Mouse (Mus musculus) adrenal gland, adult 18-20 months (tissue): ENCODE results near the gene Capn7. TPM values are rescaled to one million over a fixed set of nuclear protein-coding genes. Genes with fewer than 3 reads are reported as not detected.
A peak's percentile ranks its signal among the peaks of the same experiment; 100 is the strongest.

Source experiments
- DNase-seq, 2 experiments: peaks; one replicate each; pipeline ENCODE4 v3.0.0; 2021 to 2022; ENCODE audit warnings: low spot score in 2 of 2
- total RNA-seq, 2 experiments: library from RNA; stranded (reverse); gene quantifications; 1 replicate in 1 of 2; 2 replicates in 1 of 2; pipeline ENCODE4 v1.2.3; 2021

Gene Capn7
- total RNA-seq, 2 experiments from 2014 or later: 32.9 to 45.3 TPM

- DNase-seq: peak in 1 of 2 experiments; percentile 44
Measured at GRCm38 (mm10) chr14:31412651-31413056, 76.2 kb downstream of the Capn7 start.

GRCm38 (mm10) chr14:31413475-31414086, 77.1 kb downstream of the Capn7 start:
- no peak for DNase-seq

GRCm38 (mm10) chr14:31414235-31414966, 78.0 kb downstream of the Capn7 start:
- DNase-seq: no peak

GRCm38 (mm10) chr14:31414967-31415376, 78.5 kb downstream of the Capn7 start:
- no peak for DNase-seq

- no peak for DNase-seq
Measured at GRCm38 (mm10) chr14:31416411-31416810, 80.0 kb downstream of the Capn7 start.

- DNase-seq: no peak
Measured at GRCm38 (mm10) chr14:31416835-31417549, 80.6 kb downstream of the Capn7 start.

GRCm38 (mm10) chr14:31419279-31419678, 82.8 kb downstream of the Capn7 start:
- no peak for DNase-seq

- no peak for DNase-seq
Measured at GRCm38 (mm10) chr14:31420135-31420534, 83.7 kb downstream of the Capn7 start.

GRCm38 (mm10) chr14:31420562-31420961, 84.1 kb downstream of the Capn7 start:
- DNase-seq: no peak

- DNase-seq: no peak
Measured at GRCm38 (mm10) chr14:31420985-31421384, 84.5 kb downstream of the Capn7 start.

Other genes starting within 250 kb of the Capn7 start
- 10 to 100 TPM; 63.6 to 81.3 TPM for gene Smim4, start 207.7 kb upstream of the Capn7 start, total RNA-seq
- 10 to 100 TPM; 27.0 to 32.7 TPM for gene Nt5dc2, start 205.6 kb upstream of the Capn7 start, total RNA-seq
- 10 to 100 TPM; 83.4 to 93.7 TPM for gene Stab1, start 168.0 kb upstream of the Capn7 start, total RNA-seq
- gene Tnnc1, start 128.3 kb upstream of the Capn7 start, total RNA-seq: 1 to 10 TPM in 1 of 2 experiments, under 1 TPM in 1; 0.74 to 1.7 TPM
- 100 to 1,000 TPM; 257 to 319 TPM for gene Nisch, start 119.7 kb upstream of the Capn7 start, total RNA-seq
- gene Sema3g, start 118.8 kb upstream of the Capn7 start, total RNA-seq: 10 to 100 TPM in 1 of 2 experiments, 1 to 10 TPM in 1; 8.5 to 10.6 TPM
- gene Phf7, start 85.3 kb upstream of the Capn7 start, total RNA-seq: 1 to 10 TPM; 5.8 to 6.7 TPM
- 10 to 100 TPM; 55.9 to 69.2 TPM for gene Bap1, start 85.2 kb upstream of the Capn7 start, total RNA-seq
- gene Dnah1, start 12.7 kb upstream of the Capn7 start, total RNA-seq: 1 to 10 TPM; 1.5 to 2.0 TPM
- gene Sh3bp5, start 99.4 kb downstream of the Capn7 start, total RNA-seq: 100 to 1,000 TPM; 136 to 182 TPM
- gene Eaf1, start 157.8 kb downstream of the Capn7 start, total RNA-seq: 10 to 100 TPM; 52.1 to 60.1 TPM
- gene Mettl6, start 158.4 kb downstream of the Capn7 start, total RNA-seq: 10 to 100 TPM; 19.9 to 20.8 TPM